Mouse (Mus musculus): ENCODE measurements around the gene Naa80. TPM values are rescaled to one million over a fixed set of nuclear protein-coding genes. Genes with fewer than 3 reads are reported as not detected.

The Naa80 gene
- total RNA-seq, 4 experiments from 2014 or later, result 12.1 to 16.8 (median 15.5) TPM

- peak; percentile 67 to 69 for DNase-seq (ENCODE audit: low spot score in 2 of 2)
Measured at GRCm38 (mm10) chr9:107633091-107633660, 54.5 kb downstream of the Naa80 start.

Other genes starting within 250 kb of the Naa80 start
- 10 to 100 TPM in 3 of 4 experiments, 1 to 10 TPM in 1; 9.6 to 16.3 (median 11.7) TPM for gene Hemk1, start 240.5 kb upstream of the Naa80 start, total RNA-seq (2022)
- 10 to 100 TPM; 29.0 to 53.2 (median 38.4) TPM for gene 6430571L13Rik, start 238.3 kb upstream of the Naa80 start, total RNA-seq (2022)
- under 1 TPM; 0.15 to 0.65 (median 0.41) TPM for gene Cacna2d2, start 179.3 kb upstream of the Naa80 start, total RNA-seq (2022)
- 10 to 100 TPM; 15.4 to 19.0 (median 16.6) TPM for gene Tmem115, start 44.9 kb upstream of the Naa80 start, total RNA-seq (2022)
- gene Cyb561d2, start 36.7 kb upstream of the Naa80 start, total RNA-seq (2022), result 1 to 10 TPM; 3.5 to 4.9 (median 4.2) TPM
- gene Nprl2, start 36.7 kb upstream of the Naa80 start, total RNA-seq (2022), result 10 to 100 TPM; 10.4 to 13.4 (median 11.0) TPM
- under 1 TPM in 1 of 4 experiments, not detected in 3; 0.22 TPM for gene Zmynd10, start 31.6 kb upstream of the Naa80 start, total RNA-seq (2022)
- gene Rassf1, start 27.3 kb upstream of the Naa80 start, total RNA-seq (2022), result 10 to 100 TPM in 3 of 4 experiments, 1 to 10 TPM in 1; 9.3 to 14.4 (median 11.9) TPM
- gene Tusc2, start 15.6 kb upstream of the Naa80 start, total RNA-seq (2022), result 10 to 100 TPM; 44.6 to 54.5 (median 46.9) TPM
- gene Hyal2, start 10.9 kb upstream of the Naa80 start, total RNA-seq (2022), result 10 to 100 TPM; 12.7 to 18.6 (median 16.7) TPM
- 1 to 10 TPM; 1.4 to 2.7 (median 1.9) TPM for gene Hyal1, start 2.0 kb upstream of the Naa80 start, total RNA-seq (2022)
- gene Hyal3, start 1.9 kb downstream of the Naa80 start, total RNA-seq (2022), result under 1 TPM in 2 of 4 experiments, not detected in 2; 0.24 to 0.56 TPM
- gene Ifrd2, start 8.8 kb downstream of the Naa80 start, total RNA-seq (2022), result 10 to 100 TPM; 51.3 to 56.2 (median 54.0) TPM
- gene Sema3b, start 30.3 kb downstream of the Naa80 start, total RNA-seq (2022), result 10 to 100 TPM in 2 of 4 experiments, 1 to 10 TPM in 2; 8.7 to 12.4 (median 10.1) TPM
- gene Gnai2, start 56.5 kb downstream of the Naa80 start, total RNA-seq (2022), result 10 to 100 TPM; 62.4 to 78.5 (median 71.2) TPM
- 10 to 100 TPM; 37.4 to 49.3 (median 45.9) TPM for gene Slc38a3, start 90.6 kb downstream of the Naa80 start, total RNA-seq (2022)
- gene Gnat1, start 100.8 kb downstream of the Naa80 start, total RNA-seq (2022), result not detected
- gene Sema3f, start 131.6 kb downstream of the Naa80 start, total RNA-seq (2022), result 1 to 10 TPM; 3.3 to 4.6 (median 4.3) TPM
- gene Rbm5, start 192.1 kb downstream of the Naa80 start, total RNA-seq (2022), result 10 to 100 TPM; 21.0 to 34.8 (median 26.8) TPM

Measured in gastrocnemius, adult 8-10 months (tissue).